Mouse (Mus musculus): ENCODE results near the gene Akap1. TPM values are rescaled to one million over a fixed set of nuclear protein-coding genes. Genes with fewer than 3 reads are reported as not detected.
"Not testable (repeated sequence)": the region's sequence is repeated elsewhere in the genome, so short reads cannot be mapped to it uniquely, and the experiment has no call there.

Akap1 gene
- total RNA-seq, 2 experiments from 2014 or later, result 43.6 to 47.6 TPM

DNA sequence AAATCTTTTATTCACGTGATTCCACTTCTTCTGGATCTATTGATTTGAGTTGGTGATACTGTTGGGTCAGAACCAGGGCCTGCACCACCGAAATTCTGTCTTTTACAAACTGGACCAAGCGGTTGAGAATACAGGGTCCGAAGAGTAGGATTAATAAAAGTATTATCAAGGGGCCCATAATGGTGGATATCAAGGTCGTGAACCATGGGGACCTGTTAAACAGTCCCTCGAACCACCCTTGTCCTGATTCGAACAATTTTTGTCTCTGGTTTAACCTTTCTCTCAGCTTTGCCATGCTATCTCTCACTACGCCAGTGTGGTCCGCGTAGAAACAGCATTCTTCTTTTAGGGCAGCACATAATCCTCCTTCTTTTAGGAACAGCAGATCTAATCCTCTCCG, 26.5 kb upstream of the Akap1 start:
- not testable (repeated sequence) for DNase-seq (ENCODE audit: extremely low spot score in 1 of 2, low spot score in 2 of 2)

GRCm38 (mm10) chr11:88888996-88889395, 24.6 kb upstream of the Akap1 start:
- DNase-seq (ENCODE audit: extremely low spot score in 1 of 2, low spot score in 2 of 2), result no peak
- intact Hi-C loops (cut with DNase I), result no loop called here

More for the DNA sequence above, 26.5 kb upstream of the Akap1 start:
- intact Hi-C loops (cut with DNase I), result not testable (repeated sequence)

DNA sequence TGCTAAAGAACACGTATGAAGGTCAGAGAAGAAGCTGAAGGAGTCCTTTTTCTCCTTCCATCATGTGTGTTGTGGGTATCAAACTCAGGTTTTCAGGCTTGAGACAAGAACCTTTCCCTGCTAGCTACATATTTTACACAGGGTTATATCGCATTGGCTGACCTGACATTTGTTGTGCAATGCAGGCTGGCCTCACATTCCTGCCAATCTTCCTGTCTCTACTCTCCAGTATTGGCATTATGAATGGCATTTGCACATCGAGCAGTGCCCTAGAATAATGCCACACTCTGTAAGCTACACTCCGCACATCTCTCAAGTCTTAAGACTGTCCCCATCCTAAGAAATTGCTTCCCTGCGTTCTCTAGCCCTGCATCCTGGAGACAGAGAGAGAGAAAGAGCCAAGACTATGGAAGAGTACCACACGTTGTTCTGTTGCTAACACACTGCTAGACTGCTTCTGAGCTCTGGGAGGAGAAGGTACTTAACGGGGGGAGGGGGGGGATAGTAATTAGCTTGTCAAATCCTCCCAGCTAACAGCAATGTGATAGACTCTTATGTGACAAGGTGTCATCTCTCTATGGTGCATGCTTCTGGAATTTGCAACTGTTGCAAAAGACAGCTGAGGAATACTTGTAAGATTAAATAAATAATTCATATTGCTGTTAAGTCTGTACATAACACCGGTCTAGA, 20.1 kb upstream of the Akap1 start:
- intact Hi-C loops (cut with DNase I), result no loop called here
- DNase-seq (ENCODE audit: extremely low spot score in 1 of 2, low spot score in 2 of 2), result no peak

GRCm38 (mm10) chr11:88878011-88878410, 13.6 kb upstream of the Akap1 start:
- intact Hi-C loops (cut with DNase I), result no loop called here
- DNase-seq (ENCODE audit: extremely low spot score in 1 of 2, low spot score in 2 of 2), result no peak

DNA sequence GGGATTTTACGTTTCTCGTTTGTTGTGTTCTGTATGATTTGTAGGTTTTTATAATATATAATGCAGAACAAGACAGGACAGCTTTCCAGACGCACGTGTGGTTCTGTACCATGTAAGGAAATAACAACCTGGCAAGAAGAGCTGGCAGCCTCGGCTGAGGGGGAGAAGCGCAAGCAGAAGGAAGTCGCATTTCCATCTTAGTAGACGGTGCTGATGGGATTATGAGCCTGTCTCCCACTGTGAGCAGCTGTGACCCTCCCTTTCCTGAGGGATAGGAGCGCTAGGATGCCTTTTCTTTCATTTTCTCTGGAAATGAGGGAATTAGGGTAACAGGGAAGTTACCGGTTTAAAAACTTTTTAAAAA, 9.3 kb upstream of the Akap1 start:
- peak in 1 of 2 experiments; percentile 36 for DNase-seq (ENCODE audit: extremely low spot score in 1 of 2, low spot score in 2 of 2)
- intact Hi-C loops (cut with DNase I), result no loop called here

DNA sequence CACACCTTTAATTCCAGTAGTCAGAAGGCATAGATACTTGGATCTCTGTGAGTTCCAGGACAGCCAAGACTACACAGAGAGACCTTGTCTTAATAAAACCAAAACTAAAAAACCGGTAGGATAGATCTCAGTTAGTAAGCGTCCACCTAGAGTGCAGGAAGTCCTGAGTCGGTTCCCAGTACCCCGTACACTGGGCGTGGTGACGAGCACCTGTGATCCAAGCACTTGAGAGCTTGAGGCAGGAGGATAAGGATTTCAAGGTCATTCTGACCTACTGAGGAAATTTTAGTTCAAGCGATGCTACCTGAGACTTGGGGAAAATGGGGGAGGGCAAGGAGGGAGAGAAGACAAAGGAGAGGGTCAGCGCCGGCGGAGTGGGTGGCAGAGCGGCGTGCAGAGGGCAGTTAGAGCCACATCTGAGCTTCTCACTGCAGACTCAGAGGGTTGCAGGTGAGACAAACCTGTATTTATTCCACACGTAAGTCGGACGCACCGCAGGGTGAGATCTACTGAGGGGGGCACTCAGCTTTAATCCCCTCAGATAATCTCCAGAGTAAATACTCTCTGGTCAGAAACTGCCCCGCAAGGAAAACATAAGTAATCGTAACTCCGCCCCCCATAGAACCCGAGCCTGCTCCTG, 8.8 kb upstream of the Akap1 start:
- intact Hi-C loops (cut with DNase I), result no loop called here
- DNase-seq (ENCODE audit: extremely low spot score in 1 of 2, low spot score in 2 of 2), result no peak

DNA sequence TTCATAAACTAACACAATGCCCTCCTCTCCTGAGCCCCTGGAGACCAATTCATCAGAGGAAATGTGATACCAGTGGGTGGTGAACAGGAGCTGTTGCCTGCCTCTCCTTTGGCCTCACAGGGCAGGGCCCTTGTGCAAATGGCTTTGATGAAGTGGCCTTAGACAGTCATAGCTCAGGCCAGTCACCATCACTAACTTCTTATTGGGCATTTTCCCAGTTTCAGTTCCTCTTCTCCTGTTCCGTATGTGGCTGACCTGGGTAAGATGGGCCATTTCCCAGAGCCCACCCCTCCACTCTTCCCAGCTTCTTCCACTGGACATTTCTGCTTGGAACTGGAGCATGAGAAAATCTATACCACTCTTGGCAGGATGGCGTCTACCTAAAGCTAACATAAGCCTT, 5.1 kb upstream of the Akap1 start:
- no peak for DNase-seq (ENCODE audit: extremely low spot score in 1 of 2, low spot score in 2 of 2)
- intact Hi-C loops (cut with DNase I), result no loop called here

- intact Hi-C loops (cut with DNase I), result loop anchor here (5.0 kb wide), 1 partner anchor 88 kb away; no protein-coding TSS in a partner anchor
- peak in 1 of 2 experiments; percentile 72 for DNase-seq (ENCODE audit: extremely low spot score in 1 of 2, low spot score in 2 of 2)
Measured at GRCm38 (mm10) chr11:88863904-88864457, 405 bp downstream of the Akap1 start.

- DNase-seq (ENCODE audit: extremely low spot score in 1 of 2, low spot score in 2 of 2), result no peak
- intact Hi-C loops (cut with DNase I), result loop anchor here (5.0 kb wide), 1 partner anchor 89 kb away; no protein-coding TSS in a partner anchor
Measured at GRCm38 (mm10) chr11:88863071-88863903, 1.1 kb downstream of the Akap1 start.

- no peak for DNase-seq (ENCODE audit: extremely low spot score in 1 of 2, low spot score in 2 of 2)
- intact Hi-C loops (cut with DNase I), result loop anchor here (5.0 kb wide), 1 partner anchor 90 kb away; no protein-coding TSS in a partner anchor
Measured at GRCm38 (mm10) chr11:88862355-88862754, 2.0 kb downstream of the Akap1 start.

GRCm38 (mm10) chr11:88861060-88861459, 3.3 kb downstream of the Akap1 start:
- intact Hi-C loops (cut with DNase I), result loop anchor here (5.0 kb wide), 1 partner anchor 91 kb away; no protein-coding TSS in a partner anchor

GRCm38 (mm10) chr11:88860641-88861040, 3.7 kb downstream of the Akap1 start:
- intact Hi-C loops (cut with DNase I), result loop anchor here (5.0 kb wide), 1 partner anchor 92 kb away; no protein-coding TSS in a partner anchor
- no peak for DNase-seq (ENCODE audit: extremely low spot score in 1 of 2, low spot score in 2 of 2)

More at GRCm38 (mm10) chr11:88861060-88861459, 3.3 kb downstream of the Akap1 start:
- no peak for DNase-seq (ENCODE audit: extremely low spot score in 1 of 2, low spot score in 2 of 2)

DNA sequence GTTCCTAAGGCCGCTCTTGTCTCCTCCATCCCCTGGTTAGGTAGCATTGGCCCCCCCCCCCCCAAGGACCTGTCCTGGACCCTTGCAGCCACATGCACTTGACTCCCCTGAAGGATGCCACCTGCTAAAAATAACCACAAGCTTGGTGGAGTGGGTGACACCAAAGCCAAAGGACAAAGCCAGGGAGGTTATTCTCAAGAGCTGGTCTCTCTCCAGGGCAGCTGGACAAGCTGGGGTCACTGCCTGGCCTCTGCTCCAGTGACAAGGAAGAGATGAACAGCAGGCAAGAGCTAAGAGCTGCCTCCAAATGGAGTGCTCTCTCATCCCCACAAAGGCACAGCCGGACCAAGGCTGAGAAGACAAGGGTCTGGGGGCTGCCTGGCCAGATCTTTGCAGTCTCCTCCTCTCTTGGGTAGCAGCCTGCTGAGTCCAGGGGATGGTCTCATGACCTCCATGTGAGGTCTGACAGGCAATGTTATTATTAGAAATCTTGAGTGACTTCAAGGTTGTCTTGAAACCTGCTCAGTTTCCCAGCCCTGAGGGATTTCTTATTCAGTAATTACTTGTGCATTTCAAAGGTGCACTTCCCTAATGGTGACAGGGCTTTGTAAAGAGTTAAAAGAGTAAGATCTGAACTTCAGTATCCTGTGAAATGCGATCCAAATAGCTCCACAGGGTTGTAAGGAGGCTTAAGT, 6.9 kb downstream of the Akap1 start:
- intact Hi-C loops (cut with DNase I), result no loop called here
- no peak for DNase-seq (ENCODE audit: extremely low spot score in 1 of 2, low spot score in 2 of 2)

- intact Hi-C loops (cut with DNase I), result no loop called here
- DNase-seq (ENCODE audit: extremely low spot score in 1 of 2, low spot score in 2 of 2), result no peak
Measured at GRCm38 (mm10) chr11:88856383-88856782, 8.0 kb downstream of the Akap1 start.

DNA sequence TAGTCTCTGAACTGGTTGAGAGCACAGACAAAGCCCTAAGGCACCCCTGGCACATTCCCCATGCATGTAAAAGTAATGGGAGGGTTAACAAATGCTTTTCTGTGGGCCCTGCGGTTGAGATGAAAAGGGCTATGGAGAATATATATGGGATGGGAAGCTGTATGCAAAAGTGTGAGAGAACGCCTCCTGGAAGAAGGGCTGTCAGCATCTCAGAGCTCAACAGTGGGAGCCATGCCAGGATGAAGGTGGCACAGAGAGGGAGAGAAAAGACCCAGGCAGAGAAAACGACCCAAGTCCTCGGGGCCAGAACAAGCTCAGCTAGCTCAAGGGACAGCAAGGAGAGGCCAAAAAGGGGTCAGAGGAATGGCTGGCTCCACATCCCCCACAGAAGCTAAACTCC, 8.6 kb downstream of the Akap1 start:
- DNase-seq (ENCODE audit: extremely low spot score in 1 of 2, low spot score in 2 of 2), result no peak
- intact Hi-C loops (cut with DNase I), result no loop called here

DNA sequence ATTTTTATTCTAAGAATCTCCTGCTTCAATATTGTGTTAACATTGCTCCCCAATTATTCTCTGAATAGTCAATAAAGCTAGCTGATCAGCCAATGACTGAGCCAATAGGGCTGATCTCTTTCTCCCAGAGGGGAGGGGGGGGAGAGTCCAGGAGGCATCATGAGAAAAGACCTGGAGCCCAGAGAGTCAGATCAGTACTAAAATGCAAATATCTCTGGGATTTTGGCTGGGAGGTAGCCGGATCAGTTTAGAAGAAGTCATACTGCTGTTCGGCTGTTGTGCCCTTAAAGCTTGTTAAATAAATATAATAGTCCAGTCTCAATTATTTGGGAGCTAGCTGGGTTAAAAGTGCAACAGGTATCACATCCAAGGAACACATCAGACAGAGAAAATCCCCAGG, 10.8 kb downstream of the Akap1 start:
- intact Hi-C loops (cut with DNase I), result no loop called here

DNA sequence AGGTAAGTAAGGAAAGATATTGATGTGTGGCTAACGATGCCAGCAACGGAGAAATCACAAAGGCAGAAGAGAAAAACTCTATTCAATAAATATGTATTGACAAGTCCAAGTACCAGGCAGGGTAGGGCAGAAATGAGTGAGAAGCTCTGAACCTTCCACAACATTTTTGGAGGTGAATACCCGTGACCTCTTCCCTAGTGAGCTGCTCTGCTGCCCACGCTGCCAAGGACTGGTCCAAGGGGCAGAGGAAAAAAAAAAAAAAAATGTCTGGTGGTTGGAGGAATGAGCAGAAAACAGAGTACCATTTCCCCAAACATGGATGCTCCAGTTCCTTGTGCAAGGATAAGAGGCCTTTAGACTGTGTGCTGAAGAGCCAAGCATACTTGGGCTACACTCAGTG, 11.6 kb downstream of the Akap1 start:
- no peak for DNase-seq (ENCODE audit: extremely low spot score in 1 of 2, low spot score in 2 of 2)
- intact Hi-C loops (cut with DNase I), result no loop called here

More for the DNA sequence above, 10.8 kb downstream of the Akap1 start:
- no peak for DNase-seq (ENCODE audit: extremely low spot score in 1 of 2, low spot score in 2 of 2)

GRCm38 (mm10) chr11:88851049-88851825, 13.1 kb downstream of the Akap1 start:
- DNase-seq (ENCODE audit: extremely low spot score in 1 of 2, low spot score in 2 of 2), result no peak
- intact Hi-C loops (cut with DNase I), result no loop called here
